Mouse (Mus musculus) midbrain, embryonic 15.5 days (tissue): ENCODE results near the gene Mfsd4b5. TPM values are rescaled to one million over a fixed set of nuclear protein-coding genes. Genes with fewer than 3 reads are reported as not detected.
"Not testable (repeated sequence)": the region's sequence is repeated elsewhere in the genome, so short reads cannot be mapped to it uniquely, and the experiment has no call there.

ENCODE experiments used
- ATAC-seq: fragments of 200-750 bp; cut with Nextera tagmentation; replicated peaks from 2 replicates; pipeline ENCODE4 v1.8.0; 2017; ENCODE audit warnings: moderate TSS enrichment
- H3K27ac ChIP-seq: fragments of 300-500 bp; sonication (generic); 2 replicates; pipeline ENCODE4 v1.5.1; 2015; ENCODE audit warnings: mild to moderate bottlenecking, inconsistent platforms
- H3K27me3 ChIP-seq: fragments of 300-500 bp; sonication (generic); replicated peaks from 2 replicates; pipeline ENCODE4 v1.6.1; 2015; ENCODE audit warnings: inconsistent platforms
- H3K36me3 ChIP-seq: fragments of 300-500 bp; sonication (generic); replicated peaks from 2 replicates; pipeline ENCODE4 v1.6.1; 2015; ENCODE audit warnings: inconsistent platforms
- H3K4me1 ChIP-seq: fragments of 300-500 bp; sonication (generic); 2 replicates; pipeline ENCODE4 v1.6.1; 2015; ENCODE audit warnings: inconsistent platforms
- H3K4me2 ChIP-seq: fragments of 300-500 bp; sonication (generic); 2 replicates; pipeline ENCODE4 v1.6.1; 2015; ENCODE audit warnings: inconsistent platforms, mild to moderate bottlenecking, moderate library complexity
- H3K4me3 ChIP-seq: fragments of 300-500 bp; sonication (generic); 2 replicates; pipeline ENCODE4 v1.5.1; 2015; ENCODE audit warnings: mild to moderate bottlenecking, inconsistent platforms
- H3K9ac ChIP-seq: fragments of 300-500 bp; sonication (generic); 2 replicates; pipeline ENCODE4 v1.6.1; 2015; ENCODE audit warnings: mild to moderate bottlenecking, inconsistent platforms
- H3K9me3 ChIP-seq: fragments of 300-500 bp; sonication (generic); 2 replicates; pipeline ENCODE4 v1.6.1; 2016; ENCODE audit warnings: inconsistent platforms
- WGBS: fragments of 180-500 bp; shearing (Covaris S2); methylation state at CpG from one replicate; pipeline ENCODE4 v1.1.7; 2015; ENCODE audit warnings: mixed read lengths; 5-methylcytosine and 5-hydroxymethylcytosine counted together
- polyA plus RNA-seq: library from polyadenylated mRNA; unstranded; fragments of >200 nt; fragmentation: Nextera tagmentation; extraction: Ambion mirVana; gene quantifications from 2 replicates; pipeline ENCODE4 v1.2.1, GENCODE M21; 2015

The Mfsd4b5 gene
- polyA plus RNA-seq, 1 experiment from 2014 or later, result not detected

- H3K4me2 ChIP-seq, result no peak overlapping the region
- no peak overlapping the region for H3K27ac ChIP-seq
- no peak overlapping the region for H3K9ac ChIP-seq
- no peak overlapping the region for H3K4me3 ChIP-seq
- 87% methylated on average over 11 of the region's 11 CpGs for WGBS
- no peaks in the 10 kb centered on the region for H3K36me3 ChIP-seq
- no peak for ATAC-seq
- no peaks in the 10 kb centered on the region for H3K4me1 ChIP-seq
- H3K27me3 ChIP-seq, result no peaks in the 10 kb centered on the region
- H3K9me3 ChIP-seq, result no peaks in the 10 kb centered on the region
Measured at GRCm38 (mm10) chr10:40009591-40009990, 23.1 kb upstream of the Mfsd4b5 start.

GRCm38 (mm10) chr10:40008847-40009246, 22.4 kb upstream of the Mfsd4b5 start:
- not testable (repeated sequence) for H3K27me3 ChIP-seq
- 83% methylated on average over 4 of the region's 4 CpGs for WGBS

GRCm38 (mm10) chr10:40007953-40008352, 21.5 kb upstream of the Mfsd4b5 start:
- H3K9me3 ChIP-seq, result no peaks in the 10 kb centered on the region
- H3K27ac ChIP-seq, result no peak overlapping the region
- no peak overlapping the region for H3K4me2 ChIP-seq
- ATAC-seq, result no peak
- no peaks in the 10 kb centered on the region for H3K36me3 ChIP-seq
- 90% methylated on average over 4 of the region's 4 CpGs for WGBS
- H3K4me3 ChIP-seq, result no peak overlapping the region
- H3K4me1 ChIP-seq, result no peaks in the 10 kb centered on the region
- H3K9ac ChIP-seq, result no peak overlapping the region
- H3K27me3 ChIP-seq, result no peaks in the 10 kb centered on the region

More at GRCm38 (mm10) chr10:40008847-40009246, 22.4 kb upstream of the Mfsd4b5 start:
- H3K4me2 ChIP-seq, H3K36me3 ChIP-seq, H3K9ac ChIP-seq, H3K27ac ChIP-seq, ATAC-seq, H3K4me3 ChIP-seq, H3K9me3 ChIP-seq, H3K4me1 ChIP-seq: not testable (repeated sequence)

- 48% methylated on average over 10 of the region's 10 CpGs for WGBS
- Histone ChIP-seq H3K9me3 (no peaks in the 10 kb centered on the region), H3K9ac (no peak overlapping the region), H3K27me3 (no peaks in the 10 kb centered on the region), H3K36me3 (no peaks in the 10 kb centered on the region), H3K4me3 (no peak overlapping the region), H3K27ac (no peak overlapping the region), H3K4me2 (no peak overlapping the region), H3K4me1 (no peaks in the 10 kb centered on the region)
- ATAC-seq, result no peak
Measured at GRCm38 (mm10) chr10:40006963-40007362, 20.5 kb upstream of the Mfsd4b5 start.

- ATAC-seq, result no peak
- 90% methylated on average over 2 of the region's 2 CpGs for WGBS
- H3K4me1 ChIP-seq, result no peaks in the 10 kb centered on the region
Measured at GRCm38 (mm10) chr10:40000746-40001145, 14.3 kb upstream of the Mfsd4b5 start.

GRCm38 (mm10) chr10:39991155-39991554, 4.7 kb upstream of the Mfsd4b5 start:
- ATAC-seq, result no peak
- H3K27ac ChIP-seq, result no peak overlapping the region
- WGBS, result 74% methylated on average over 4 of the region's 4 CpGs
- no peak overlapping the region for H3K9ac ChIP-seq
- no peaks in the 10 kb centered on the region for H3K9me3 ChIP-seq
- no peak overlapping the region for H3K4me2 ChIP-seq
- H3K4me3 ChIP-seq, result no peak overlapping the region
- no peaks in the 10 kb centered on the region for H3K4me1 ChIP-seq
- H3K36me3 ChIP-seq, result no peaks in the 10 kb centered on the region
- H3K27me3 ChIP-seq, result no peaks in the 10 kb centered on the region

More at GRCm38 (mm10) chr10:40000746-40001145, 14.3 kb upstream of the Mfsd4b5 start:
- Histone ChIP-seq H3K9me3 (no peaks in the 10 kb centered on the region), H3K4me2 (no peak overlapping the region), H3K4me3 (no peak overlapping the region), H3K36me3 (no peaks in the 10 kb centered on the region), H3K27ac (no peak overlapping the region), H3K9ac (no peak overlapping the region), H3K27me3 (no peaks in the 10 kb centered on the region)

GRCm38 (mm10) chr10:39982604-39983003, 3.8 kb downstream of the Mfsd4b5 start:
- Histone ChIP-seq H3K9ac (no peak overlapping the region), H3K27ac (no peak overlapping the region), H3K4me2 (no peak overlapping the region), H3K9me3 (peaks cover 5% of the 10 kb centered on the region; the same call in 1 of the 2 replicates), H3K36me3 (no peaks in the 10 kb centered on the region), H3K27me3 (no peaks in the 10 kb centered on the region), H3K4me3 (no peak overlapping the region), H3K4me1 (no peaks in the 10 kb centered on the region)
- WGBS, result 76% methylated on average over 5 of the region's 5 CpGs
- no peak for ATAC-seq

- 96% methylated on average over 1 of the region's 1 CpGs for WGBS
- Histone ChIP-seq H3K27ac (no peak overlapping the region), H3K4me1 (no peaks in the 10 kb centered on the region), H3K9me3 (peaks cover 5% of the 10 kb centered on the region; the same call in 1 of the 2 replicates), H3K4me3 (no peak overlapping the region), H3K27me3 (no peaks in the 10 kb centered on the region), H3K9ac (no peak overlapping the region), H3K4me2 (no peak overlapping the region), H3K36me3 (no peaks in the 10 kb centered on the region)
- ATAC-seq, result no peak
Measured at GRCm38 (mm10) chr10:39978231-39978630, 8.2 kb downstream of the Mfsd4b5 start.

- Histone ChIP-seq H3K27me3 (no peaks in the 10 kb centered on the region), H3K27ac (no peak overlapping the region), H3K4me3 (no peak overlapping the region), H3K4me1 (no peaks in the 10 kb centered on the region), H3K36me3 (no peaks in the 10 kb centered on the region), H3K4me2 (no peak overlapping the region), H3K9ac (no peak overlapping the region), H3K9me3 (peaks cover 5% of the 10 kb centered on the region; the same call in 1 of the 2 replicates)
- WGBS, result 96% methylated on average over 4 of the region's 4 CpGs
- no peak for ATAC-seq
Measured at GRCm38 (mm10) chr10:39977346-39977745, 9.1 kb downstream of the Mfsd4b5 start.

GRCm38 (mm10) chr10:39975771-39976170, 10.7 kb downstream of the Mfsd4b5 start:
- no peak overlapping the region for H3K4me2 ChIP-seq
- H3K9me3 ChIP-seq, result peaks cover 5% of the 10 kb centered on the region; the same call in 1 of the 2 replicates
- no peak for ATAC-seq
- WGBS, result 47% methylated on average over 2 of the region's 2 CpGs
- H3K27me3 ChIP-seq, result no peaks in the 10 kb centered on the region
- H3K9ac ChIP-seq, result no peak overlapping the region
- no peak overlapping the region for H3K4me3 ChIP-seq
- H3K4me1 ChIP-seq, result no peaks in the 10 kb centered on the region
- H3K36me3 ChIP-seq, result no peaks in the 10 kb centered on the region
- H3K27ac ChIP-seq, result no peak overlapping the region

GRCm38 (mm10) chr10:39974982-39975381, 11.5 kb downstream of the Mfsd4b5 start:
- Histone ChIP-seq H3K9ac (no peak overlapping the region), H3K4me2 (no peak overlapping the region), H3K4me3 (no peak overlapping the region), H3K27me3 (no peaks in the 10 kb centered on the region), H3K9me3 (peaks cover 5% of the 10 kb centered on the region; the same call in 1 of the 2 replicates), H3K4me1 (no peaks in the 10 kb centered on the region), H3K27ac (no peak overlapping the region), H3K36me3 (no peaks in the 10 kb centered on the region)
- WGBS, result 69% methylated on average over 11 of the region's 11 CpGs
- ATAC-seq, result no peak

GRCm38 (mm10) chr10:39967512-39967911, 18.9 kb downstream of the Mfsd4b5 start:
- Histone ChIP-seq H3K27ac (no peak overlapping the region), H3K4me1 (no peaks in the 10 kb centered on the region), H3K36me3 (no peaks in the 10 kb centered on the region), H3K4me2 (no peak overlapping the region), H3K4me3 (no peak overlapping the region), H3K9ac (no peak overlapping the region), H3K9me3 (no peaks in the 10 kb centered on the region), H3K27me3 (no peaks in the 10 kb centered on the region)
- ATAC-seq, result no peak
- WGBS, result 91% methylated on average over 3 of the region's 3 CpGs

- Histone ChIP-seq H3K4me2 (no peak overlapping the region), H3K4me3 (no peak overlapping the region), H3K36me3 (no peaks in the 10 kb centered on the region), H3K27me3 (0 out of 2 replicates have a peak, but pooled peaks cover 13% of the 10 kb centered on the region), H3K27ac (no peak overlapping the region), H3K9me3 (no peaks in the 10 kb centered on the region), H3K4me1 (peaks cover 4% of the 10 kb centered on the region; the same call in 1 of the 2 replicates), H3K9ac (no peak overlapping the region)
- ATAC-seq, result no peak
- WGBS, result 61% methylated on average over 1 of the region's 1 CpGs
Measured at GRCm38 (mm10) chr10:39961906-39962305, 24.5 kb downstream of the Mfsd4b5 start.
